Mouse (Mus musculus): Measurements from ENCODE around the gene Zfp780b. TPM values are rescaled to one million over a fixed set of nuclear protein-coding genes. Genes with fewer than 3 reads are reported as not detected.

Zfp780b gene
- total RNA-seq (2023): 10.8 TPM

GRCm38 (mm10) chr7:27978683-27979528 is at the start of gene Zfp780b:
Gene Zfp780b (minus strand): TSS chr7:27979171.

GRCm38 (mm10) chr7:28013549-28014444 is 34.8 kb upstream of the Zfp780b start, which contains the start of gene Zfp850:
Gene Zfp850 (minus strand): TSS chr7:28014115.

GRCm38 (mm10) chr7:27928818-27929695 is 49.9 kb downstream of the Zfp780b start, which contains the start of gene Zfp974:
Gene Zfp974 (minus strand): TSS chr7:27929460.

Other genes starting within 250 kb of the Zfp780b start
- gene Zfp60, start 247.8 kb downstream of the Zfp780b start, total RNA-seq (2023): 12.4 TPM
- 9.8 TPM for gene Zfp626, start 172.0 kb downstream of the Zfp780b start, total RNA-seq (2023)
- 4.1 TPM for gene Zfp59, start 140.6 kb downstream of the Zfp780b start, total RNA-seq (2023)
- 17.9 TPM for gene Zfp607a, start 121.6 kb downstream of the Zfp780b start, total RNA-seq (2023)
- gene Zfp974, start 49.7 kb downstream of the Zfp780b start, total RNA-seq (2023): 10.6 TPM
- gene Zfp850, start 34.9 kb upstream of the Zfp780b start, total RNA-seq (2023): 8.7 TPM
- 97.6 TPM for gene Psmc4, start 70.9 kb upstream of the Zfp780b start, total RNA-seq (2023)
- gene Fcgbp, start 92.1 kb upstream of the Zfp780b start, total RNA-seq (2023): not detected
- gene 9530053A07Rik, start 150.3 kb upstream of the Zfp780b start, total RNA-seq (2023): not detected
- 183 TPM for gene Fbl, start 190.5 kb upstream of the Zfp780b start, total RNA-seq (2023)
- gene Dyrk1b, start 200.3 kb upstream of the Zfp780b start, total RNA-seq (2023): 16.9 TPM

Measured in CD4-positive naive resting alpha-beta T cell, adult 57 days (primary cell).